Mouse (Mus musculus) heart, adult 2 months (tissue): ENCODE results near the gene Cfap221.

Experiments used
- CTCF ChIP-seq: fragments of 200-600 bp; IDR thresholded peaks from 2 replicates; pipeline ENCODE4 v1.8.1; 2022; ENCODE audit warnings: antibody characterized with exemption, mild to moderate bottlenecking, moderate library complexity
- EP300 ChIP-seq: fragments of 200-500 bp; IDR thresholded peaks from 2 replicates; pipeline ENCODE4 v1.6.1; 2011; ENCODE audit warnings: low read depth, low read length, control low read depth; ENCODE audit not compliant: insufficient read depth
- POLR2A ChIP-seq: fragments of 200-500 bp; IDR thresholded peaks from 2 replicates; pipeline ENCODE4 v1.6.1; 2011; ENCODE audit warnings: mild to moderate bottlenecking, low read depth, low read length, control low read depth; ENCODE audit not compliant: insufficient read depth

DNA sequence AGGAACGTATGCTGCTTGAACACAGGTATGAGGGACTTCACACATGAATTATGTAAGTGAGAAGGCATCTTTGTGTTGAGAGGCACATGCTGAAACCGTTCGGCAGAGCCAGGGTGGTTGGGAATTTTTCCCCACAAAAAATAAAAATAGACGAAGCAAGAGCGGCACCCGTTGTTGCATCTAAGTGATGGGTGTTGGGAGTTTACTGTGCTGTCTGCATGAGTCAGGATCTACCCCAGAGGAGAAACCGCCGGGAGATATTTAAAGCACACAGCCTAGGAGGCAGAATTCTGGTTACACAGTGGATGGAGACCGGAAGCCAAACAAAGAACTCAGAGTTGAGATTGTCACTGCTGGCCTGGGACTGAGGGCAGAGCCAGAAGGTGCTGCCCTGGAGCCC lies 105.9 kb downstream of the Cfap221 start:
- no peak for TF ChIP-seq CTCF
- TF ChIP-seq POLR2A = no peak
- TF ChIP-seq EP300 = no peak
